Mouse (Mus musculus): Measurements from ENCODE around the gene 1600014C10Rik. TPM values are rescaled to one million over a fixed set of nuclear protein-coding genes. Genes with fewer than 3 reads are reported as not detected.

1600014C10Rik gene
- polyA plus RNA-seq, 1 experiment from 2014 or later = 17.3 TPM

DNA sequence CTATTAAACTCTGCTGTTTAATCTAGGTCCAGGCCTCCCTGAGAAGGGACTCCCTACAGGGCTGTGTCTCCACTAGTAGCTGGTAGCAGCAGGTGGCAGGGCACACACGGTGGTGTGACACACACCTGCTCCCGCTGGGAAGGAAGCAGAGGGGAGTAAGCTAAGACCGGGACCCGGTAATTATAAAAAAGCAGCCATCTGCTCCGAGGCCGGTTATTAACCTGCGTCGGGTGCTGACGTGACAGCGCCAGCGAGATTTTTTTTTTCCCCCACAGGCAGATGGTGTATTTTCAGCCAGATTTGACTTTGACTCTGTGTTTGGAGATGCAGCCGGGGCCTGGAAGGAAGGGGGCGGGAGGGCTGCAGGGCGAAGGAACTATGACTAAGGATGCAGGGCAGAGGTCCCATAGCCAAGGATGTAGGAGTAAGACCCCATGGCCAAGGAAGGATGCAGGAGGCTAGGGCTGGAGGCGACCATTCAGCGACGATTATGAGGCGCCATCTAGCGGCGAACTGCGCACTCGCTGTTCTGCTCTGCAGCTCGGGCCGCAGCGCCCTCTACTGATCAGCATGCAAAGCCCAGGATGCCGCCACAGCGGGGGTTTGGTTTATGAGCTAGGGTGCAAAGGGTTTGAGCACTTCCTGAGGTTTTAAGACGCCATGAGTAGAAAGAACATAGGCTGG, 17.7 kb downstream of the 1600014C10Rik start:
- 5% methylated on average over 28 of the region's 28 CpGs for WGBS (ENCODE audit: insufficient replicate concordance)
- peaks cover 9% of the 10 kb centered on the region for H3K4me1 ChIP-seq (replicated peaks)
- no peak overlapping the region for H3K4me3 ChIP-seq (replicated peaks)
- 0 out of 2 replicates have a peak, but pooled peaks have one; percentile 57 for ATAC-seq (ENCODE audit: insufficient read depth)
- no peaks in the 10 kb centered on the region; the same call in 1 of the 2 replicates for H3K36me3 ChIP-seq (replicated peaks)
- 0 out of 2 replicates have a peak overlapping the region, but pooled peaks have one; percentile 19 for H3K27ac ChIP-seq (replicated peaks)
- H3K9me3 ChIP-seq (replicated peaks) = no peaks in the 10 kb centered on the region
- H3K27me3 ChIP-seq = no peaks in the 10 kb centered on the region
- peak overlapping the region; percentile 48 for H3K4me2 ChIP-seq
- no peak overlapping the region for H3K9ac ChIP-seq

DNA sequence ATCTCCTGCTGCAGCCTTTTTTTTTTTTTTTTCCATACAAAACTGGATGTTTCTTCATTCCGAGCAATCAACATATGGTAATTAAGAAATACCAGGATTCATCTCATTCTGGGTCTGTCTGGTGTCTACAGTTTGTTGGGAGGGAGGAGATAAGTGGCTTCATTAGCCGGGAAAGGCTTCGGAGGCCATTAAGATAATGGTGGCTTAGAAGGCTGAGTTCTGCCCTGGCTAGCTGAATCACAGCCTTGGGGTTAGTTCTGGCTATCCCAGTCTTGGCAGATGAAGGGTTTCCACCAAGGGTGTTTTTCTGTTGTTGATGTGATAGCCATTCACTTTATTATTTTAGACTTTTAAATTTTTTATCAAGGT, 18.3 kb downstream of the 1600014C10Rik start:
- Histone ChIP-seq H3K27ac (replicated peaks) (no peak overlapping the region), H3K4me3 (replicated peaks) (no peak overlapping the region), H3K4me1 (replicated peaks) (peaks cover 9% of the 10 kb centered on the region), H3K4me2 (no peak overlapping the region), H3K36me3 (replicated peaks) (no peaks in the 10 kb centered on the region; the same call in 1 of the 2 replicates), H3K27me3 (no peaks in the 10 kb centered on the region), H3K9ac (no peak overlapping the region), H3K9me3 (replicated peaks) (no peaks in the 10 kb centered on the region)
- WGBS (ENCODE audit: insufficient replicate concordance) = 31% methylated on average over 3 of the region's 3 CpGs
- no peak for ATAC-seq (ENCODE audit: insufficient read depth)

DNA sequence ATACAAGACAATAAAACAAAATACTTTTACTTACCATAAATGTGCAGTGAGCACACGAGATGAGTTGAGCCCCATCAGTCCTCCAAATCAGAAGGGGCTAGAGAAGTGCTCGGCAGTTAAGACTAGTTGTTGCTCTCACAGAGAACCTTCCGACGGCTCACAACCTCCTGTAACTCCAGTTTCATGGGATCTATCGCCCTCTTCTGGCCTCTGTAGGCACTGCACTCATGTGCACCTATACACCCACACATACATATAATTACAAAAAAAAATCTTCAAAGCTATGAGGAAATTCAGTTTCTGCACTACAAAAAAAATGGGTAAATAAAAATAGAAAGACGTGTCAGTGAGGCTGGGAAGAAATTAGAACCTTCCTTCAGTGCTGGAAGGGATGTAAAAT, 21.3 kb downstream of the 1600014C10Rik start:
- Histone ChIP-seq H3K4me2 (no peak overlapping the region), H3K4me1 (replicated peaks) (peaks cover 9% of the 10 kb centered on the region), H3K27ac (replicated peaks) (no peak overlapping the region), H3K9me3 (replicated peaks) (no peaks in the 10 kb centered on the region), H3K36me3 (replicated peaks) (no peaks in the 10 kb centered on the region), H3K27me3 (no peaks in the 10 kb centered on the region), H3K4me3 (replicated peaks) (no peak overlapping the region), H3K9ac (no peak overlapping the region)
- no peak for ATAC-seq (ENCODE audit: insufficient read depth)
- 65% methylated on average over 6 of the region's 6 CpGs for WGBS (ENCODE audit: insufficient replicate concordance)

DNA sequence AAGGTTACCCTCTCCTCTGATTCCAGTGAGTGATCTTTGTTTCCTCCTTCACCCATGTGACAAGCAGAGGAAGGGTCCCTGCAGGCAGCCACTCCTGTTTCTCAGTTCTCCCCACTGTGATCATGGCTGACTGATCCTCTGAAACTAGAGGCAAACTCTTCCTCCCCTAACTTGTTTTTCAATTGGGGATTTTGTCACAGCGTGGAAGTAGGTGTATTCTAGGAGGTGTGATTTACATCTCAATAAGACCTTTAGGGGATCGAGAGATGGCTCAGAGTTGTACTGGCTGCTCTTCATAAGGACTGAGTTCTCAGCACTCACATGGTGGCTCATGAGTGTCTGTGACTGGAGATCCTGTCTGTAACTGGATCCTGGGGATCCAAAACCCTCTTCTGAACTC, 22.8 kb downstream of the 1600014C10Rik start:
- 54% methylated on average over 2 of the region's 2 CpGs for WGBS (ENCODE audit: insufficient replicate concordance)
- Histone ChIP-seq H3K4me2 (no peak overlapping the region), H3K4me3 (replicated peaks) (no peak overlapping the region), H3K4me1 (replicated peaks) (peaks cover 5% of the 10 kb centered on the region), H3K9ac (no peak overlapping the region), H3K9me3 (replicated peaks) (no peaks in the 10 kb centered on the region), H3K27me3 (no peaks in the 10 kb centered on the region), H3K36me3 (replicated peaks) (no peaks in the 10 kb centered on the region), H3K27ac (replicated peaks) (no peak overlapping the region)
- no peak for ATAC-seq (ENCODE audit: insufficient read depth)

DNA sequence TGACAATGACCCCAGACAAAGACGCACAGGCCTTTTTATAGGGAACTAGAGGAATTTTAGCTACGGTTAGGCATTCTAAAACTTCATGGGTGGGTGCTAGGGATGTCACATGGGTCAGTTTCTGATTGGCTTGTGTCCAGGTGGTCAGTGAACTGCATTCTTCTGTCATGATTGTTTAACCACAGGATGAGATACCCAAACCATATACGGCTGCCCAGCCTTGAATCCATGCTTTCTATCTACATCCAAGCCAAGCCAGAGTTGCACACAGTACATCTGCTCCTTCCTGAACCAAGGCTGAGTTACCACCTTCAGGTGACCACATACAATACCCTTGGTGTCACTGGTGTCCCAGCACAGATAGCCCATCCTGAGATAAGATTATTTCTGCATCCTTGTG, 23.5 kb downstream of the 1600014C10Rik start:
- Histone ChIP-seq H3K4me3 (replicated peaks) (no peak overlapping the region), H3K4me2 (no peak overlapping the region), H3K9me3 (replicated peaks) (no peaks in the 10 kb centered on the region), H3K9ac (no peak overlapping the region), H3K27me3 (no peaks in the 10 kb centered on the region), H3K4me1 (replicated peaks) (peaks cover 4% of the 10 kb centered on the region; the same call in 1 of the 2 replicates), H3K27ac (replicated peaks) (no peak overlapping the region), H3K36me3 (replicated peaks) (no peaks in the 10 kb centered on the region)
- ATAC-seq (ENCODE audit: insufficient read depth) = no peak
- 51% methylated on average over 3 of the region's 3 CpGs for WGBS (ENCODE audit: insufficient replicate concordance)

DNA sequence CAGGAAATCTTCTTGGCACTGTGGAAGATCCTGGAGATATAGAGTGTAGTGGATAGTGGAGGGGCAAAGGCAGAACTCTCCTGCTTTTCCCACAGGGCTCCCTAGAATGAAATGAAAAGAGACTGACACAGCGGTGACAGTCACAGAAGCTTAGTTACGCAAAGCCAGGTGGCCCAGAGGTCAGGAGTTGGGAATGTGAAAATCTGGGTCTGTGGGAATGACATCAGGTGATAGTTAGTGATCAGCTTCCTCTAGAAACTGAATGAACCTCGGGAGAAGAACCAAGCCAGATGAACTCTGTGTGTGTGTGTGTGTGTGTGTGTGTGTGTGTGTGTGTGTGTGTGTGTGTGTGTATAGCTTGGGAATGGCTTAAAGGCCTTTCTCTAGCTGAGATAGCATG, 26.0 kb downstream of the 1600014C10Rik start:
- Histone ChIP-seq H3K27me3 (no peaks in the 10 kb centered on the region), H3K9ac (no peak overlapping the region), H3K27ac (replicated peaks) (no peak overlapping the region), H3K9me3 (replicated peaks) (no peaks in the 10 kb centered on the region), H3K4me1 (replicated peaks) (peaks cover 5% of the 10 kb centered on the region; the same call in 1 of the 2 replicates), H3K4me2 (no peak overlapping the region), H3K4me3 (replicated peaks) (no peak overlapping the region), H3K36me3 (replicated peaks) (no peaks in the 10 kb centered on the region)
- 52% methylated on average over 3 of the region's 3 CpGs for WGBS (ENCODE audit: insufficient replicate concordance)
- ATAC-seq (ENCODE audit: insufficient read depth) = no peak

DNA sequence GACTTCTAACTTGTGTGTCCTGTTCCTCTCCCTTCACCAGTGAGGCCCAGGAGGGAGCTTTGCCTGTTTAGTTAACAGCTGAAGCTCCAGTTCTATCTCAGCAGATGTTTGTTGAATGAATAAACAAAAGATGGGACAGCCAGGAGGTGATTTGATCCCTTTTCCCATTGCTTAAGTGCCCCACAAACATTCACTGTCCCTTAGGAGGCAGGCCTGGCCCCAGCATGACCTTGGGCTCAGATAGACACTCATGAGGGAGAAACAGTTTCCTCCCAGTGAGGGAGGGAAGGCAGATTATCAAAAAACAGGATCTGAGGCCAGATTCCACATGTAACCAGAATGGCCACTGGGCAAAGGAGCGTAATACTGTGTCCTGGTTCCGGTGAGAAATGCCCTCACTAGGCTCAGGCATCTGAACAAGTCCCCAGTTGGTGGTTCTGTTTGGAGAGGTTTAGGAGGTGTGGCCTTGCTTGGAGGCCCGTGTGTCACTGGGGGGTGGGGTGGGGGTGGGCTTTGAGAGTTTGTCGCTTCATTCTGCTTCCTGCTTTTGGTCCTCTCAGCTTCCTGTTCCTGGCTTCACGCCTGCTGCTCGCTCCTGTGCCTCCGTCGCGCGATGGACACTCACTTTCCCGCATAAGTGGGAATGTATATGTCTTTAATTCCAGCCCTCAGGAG, 26.6 kb downstream of the 1600014C10Rik start:
- Histone ChIP-seq H3K27ac (replicated peaks) (no peak overlapping the region), H3K4me1 (replicated peaks) (peaks cover 11% of the 10 kb centered on the region), H3K4me3 (replicated peaks) (no peak overlapping the region), H3K4me2 (no peak overlapping the region), H3K9ac (no peak overlapping the region), H3K27me3 (no peaks in the 10 kb centered on the region), H3K36me3 (replicated peaks) (no peaks in the 10 kb centered on the region), H3K9me3 (replicated peaks) (no peaks in the 10 kb centered on the region)
- 35% methylated on average over 11 of the region's 11 CpGs for WGBS (ENCODE audit: insufficient replicate concordance)
- no peak for ATAC-seq (ENCODE audit: insufficient read depth)

DNA sequence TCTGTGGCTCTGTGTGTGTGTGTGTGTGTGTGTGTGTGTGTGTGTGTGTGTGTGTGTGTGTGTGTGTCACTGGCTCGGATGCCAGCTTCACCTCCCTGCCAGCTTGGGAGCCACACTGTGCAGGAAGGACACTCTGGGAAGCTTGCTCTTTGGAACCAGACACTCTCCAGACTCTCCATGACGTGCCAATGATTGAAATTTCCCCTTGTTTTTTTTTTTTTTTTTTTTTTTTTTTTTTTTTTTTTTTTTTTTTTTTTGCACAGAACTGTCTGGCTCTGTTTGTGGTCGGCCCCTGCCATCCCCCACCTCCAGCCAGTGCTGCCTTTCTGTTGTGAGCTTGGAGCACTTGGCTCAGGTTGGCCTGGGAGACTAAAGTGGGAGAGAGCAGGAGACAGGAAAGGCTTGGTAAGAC, 29.6 kb downstream of the 1600014C10Rik start:
- no peak for ATAC-seq (ENCODE audit: insufficient read depth)
- H3K4me2 ChIP-seq = no peak overlapping the region
- H3K4me1 ChIP-seq (replicated peaks) = peaks cover 11% of the 10 kb centered on the region
- 20% methylated on average over 3 of the region's 3 CpGs for WGBS (ENCODE audit: insufficient replicate concordance)
- no peak overlapping the region for H3K9ac ChIP-seq
- no peaks in the 10 kb centered on the region for H3K9me3 ChIP-seq (replicated peaks)
- no peaks in the 10 kb centered on the region for H3K36me3 ChIP-seq (replicated peaks)
- H3K27ac ChIP-seq (replicated peaks) = no peak overlapping the region
- no peaks in the 10 kb centered on the region for H3K27me3 ChIP-seq
- no peak overlapping the region for H3K4me3 ChIP-seq (replicated peaks)

DNA sequence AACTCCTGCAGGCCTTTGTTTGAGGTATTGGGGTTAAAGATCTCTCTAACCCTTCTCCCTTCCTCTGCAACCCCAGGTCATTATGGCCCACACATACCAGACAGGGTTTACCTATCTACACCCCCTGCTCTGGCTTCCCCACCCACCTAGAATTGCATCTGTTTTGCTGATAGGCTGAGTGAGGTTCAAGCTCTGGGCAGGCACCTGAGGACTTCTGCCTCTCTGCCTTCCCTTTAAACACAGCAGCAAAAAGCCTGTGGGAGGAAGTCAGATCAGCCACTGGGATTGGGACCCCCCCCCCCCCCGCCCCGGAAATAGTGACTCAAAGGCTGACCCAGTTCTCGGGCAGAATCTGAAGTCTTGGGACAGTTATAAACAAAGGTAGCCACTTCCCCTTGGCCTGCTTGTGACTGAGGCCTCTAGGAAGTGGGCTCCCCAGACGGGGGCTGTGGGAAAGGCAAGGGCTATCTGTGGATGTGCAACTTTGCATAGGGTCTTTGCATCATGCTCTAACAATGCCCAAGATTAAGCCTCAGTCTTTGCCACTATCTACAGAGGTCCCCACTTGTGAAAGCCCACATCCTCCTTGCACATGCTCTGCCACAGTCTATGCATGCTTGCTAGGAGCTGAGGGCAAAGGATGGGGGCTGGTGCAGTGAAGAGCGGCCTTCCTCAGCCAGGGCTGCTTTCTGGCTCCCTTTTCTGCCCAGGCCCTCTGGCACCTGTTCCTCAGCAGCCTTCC, 31.6 kb downstream of the 1600014C10Rik start:
- Histone ChIP-seq H3K4me3 (replicated peaks) (no peak overlapping the region), H3K27me3 (no peaks in the 10 kb centered on the region), H3K27ac (replicated peaks) (no peak overlapping the region), H3K9ac (no peak overlapping the region), H3K4me1 (replicated peaks) (peaks cover 8% of the 10 kb centered on the region), H3K36me3 (replicated peaks) (no peaks in the 10 kb centered on the region), H3K9me3 (replicated peaks) (no peaks in the 10 kb centered on the region), H3K4me2 (no peak overlapping the region)
- no peak for ATAC-seq (ENCODE audit: insufficient read depth)
- WGBS (ENCODE audit: insufficient replicate concordance) = 14% methylated on average over 5 of the region's 5 CpGs

DNA sequence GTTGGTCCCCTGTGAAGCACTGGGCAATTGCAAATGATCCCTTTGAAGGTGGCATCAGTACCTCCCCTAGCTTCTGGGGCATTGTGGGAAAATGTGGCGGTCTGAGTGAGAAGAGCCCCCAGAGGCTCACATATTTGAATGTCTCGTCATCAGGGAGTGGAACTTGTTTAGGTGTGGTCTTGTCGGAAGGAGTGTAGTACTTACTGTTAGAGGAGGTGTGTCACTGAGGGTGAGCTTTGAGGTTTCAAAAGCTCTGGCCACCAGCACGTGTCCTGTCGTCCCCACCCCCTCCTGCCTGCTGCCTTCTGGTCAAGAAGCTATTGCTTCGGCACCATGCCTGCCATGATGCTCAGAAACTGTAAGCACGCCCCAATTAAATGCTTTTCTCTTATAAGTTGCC, 32.3 kb downstream of the 1600014C10Rik start:
- Histone ChIP-seq H3K27ac (replicated peaks) (no peak overlapping the region), H3K4me2 (no peak overlapping the region), H3K9ac (no peak overlapping the region), H3K4me3 (replicated peaks) (no peak overlapping the region), H3K27me3 (no peaks in the 10 kb centered on the region), H3K36me3 (replicated peaks) (no peaks in the 10 kb centered on the region), H3K4me1 (replicated peaks) (peaks cover 7% of the 10 kb centered on the region), H3K9me3 (replicated peaks) (no peaks in the 10 kb centered on the region)
- ATAC-seq (ENCODE audit: insufficient read depth) = no peak
- WGBS (ENCODE audit: insufficient replicate concordance) = 52% methylated on average over 7 of the region's 7 CpGs

DNA sequence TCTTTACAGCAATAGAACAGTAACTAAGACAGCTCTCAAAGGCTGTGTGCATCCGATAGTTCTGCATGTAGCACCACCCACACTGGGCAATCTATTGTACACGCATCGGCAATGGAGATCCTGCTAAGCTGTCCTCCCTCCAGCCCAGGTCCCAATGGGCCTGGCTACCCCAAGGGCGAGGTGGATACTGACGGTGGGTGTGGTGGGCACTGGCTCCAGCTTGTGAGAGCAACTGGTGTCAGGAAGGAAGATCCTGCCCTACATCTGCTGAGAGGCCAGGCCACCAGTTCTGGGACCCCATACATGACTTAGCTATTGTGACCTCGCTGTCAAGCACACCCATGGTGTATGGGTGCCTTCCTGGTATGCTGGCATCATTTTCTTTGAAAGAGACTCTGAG, 32.7 kb downstream of the 1600014C10Rik start:
- WGBS (ENCODE audit: insufficient replicate concordance) = 68% methylated on average over 6 of the region's 6 CpGs
- no peak for ATAC-seq (ENCODE audit: insufficient read depth)
- no peaks in the 10 kb centered on the region for H3K27me3 ChIP-seq

More for the DNA sequence above, 32.7 kb downstream of the 1600014C10Rik start:
- H3K27ac ChIP-seq (replicated peaks) = no peak overlapping the region
- H3K4me1 ChIP-seq (replicated peaks) = peaks cover 7% of the 10 kb centered on the region
- H3K36me3 ChIP-seq (replicated peaks) = no peaks in the 10 kb centered on the region
- no peak overlapping the region for H3K4me2 ChIP-seq
- H3K4me3 ChIP-seq (replicated peaks) = no peak overlapping the region
- no peak overlapping the region for H3K9ac ChIP-seq
- H3K9me3 ChIP-seq (replicated peaks) = no peaks in the 10 kb centered on the region
